Mouse (Mus musculus): ENCODE measurements around the gene Cfap126. TPM values are rescaled to one million over a fixed set of nuclear protein-coding genes. Genes with fewer than 3 reads are reported as not detected.
A peak's percentile ranks its signal among the peaks of the same experiment; 100 is the strongest.
"Not testable (repeated sequence)": the region's sequence is repeated elsewhere in the genome, so short reads cannot be mapped to it uniquely, and the experiment has no call there.

Gene Cfap126
- total RNA-seq, 4 experiments from 2014 or later: 0.60 to 2.0 (median 0.88) TPM

DNA sequence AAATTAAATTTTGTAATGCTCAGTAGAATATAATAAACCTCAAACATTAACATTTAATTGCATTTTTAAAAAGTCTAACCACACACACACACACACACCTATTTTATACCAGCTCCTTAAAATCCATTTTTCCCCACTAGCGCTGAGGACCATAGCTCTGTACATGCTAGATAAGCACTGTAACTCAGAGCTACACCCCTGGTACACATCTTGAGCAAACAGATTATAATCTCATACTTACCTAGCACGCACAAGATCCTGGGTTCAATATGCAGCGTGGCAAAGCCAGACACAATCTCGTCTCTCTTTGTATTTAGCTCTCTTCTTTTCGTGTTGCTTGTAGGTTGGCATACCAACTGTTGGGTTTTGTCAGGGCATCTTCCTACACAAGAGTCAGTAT lies 10.7 kb downstream of the Cfap126 start:
- no peak for DNase-seq (ENCODE audit: low spot score)

DNA sequence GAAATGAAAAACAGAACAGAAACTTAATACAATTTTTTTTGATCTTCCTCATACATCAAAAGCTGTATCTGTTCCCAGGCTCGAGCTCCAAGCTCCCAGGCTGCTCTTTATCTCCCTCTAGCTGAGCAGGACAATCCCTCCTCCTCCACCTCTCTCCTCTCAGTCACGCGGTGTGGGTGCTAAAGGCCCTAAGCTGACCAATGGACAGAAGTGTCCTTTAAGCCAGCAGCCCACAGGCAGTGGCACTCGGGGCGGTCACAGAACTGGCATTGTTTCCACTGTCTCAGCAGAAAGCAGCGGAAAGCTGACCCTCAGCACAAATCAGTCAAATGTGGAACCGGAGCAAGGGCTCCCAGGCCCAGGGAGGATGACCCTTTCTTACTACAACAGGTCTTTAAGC lies 15.5 kb downstream of the Cfap126 start:
- DNase-seq (ENCODE audit: low spot score): peak; percentile 57

DNA sequence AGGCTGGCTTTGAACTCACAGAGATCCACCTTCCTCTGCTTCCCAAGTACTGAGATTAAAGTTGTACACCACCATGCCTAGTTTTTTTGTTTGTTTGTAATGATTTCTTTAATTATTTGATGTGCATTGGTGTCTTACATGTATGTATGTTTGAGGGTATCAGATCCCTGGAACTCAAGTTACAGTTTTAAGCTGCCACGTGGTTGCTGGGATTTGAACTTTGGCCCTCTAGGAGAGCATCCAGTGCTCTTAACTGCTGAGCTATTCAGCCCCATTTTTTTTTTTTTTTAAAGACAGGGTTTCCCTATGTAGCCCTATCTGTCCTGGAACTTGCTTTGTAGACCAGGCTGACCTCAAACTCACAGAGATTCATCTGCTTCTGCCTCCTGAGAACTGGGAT lies 17.3 kb downstream of the Cfap126 start:
- DNase-seq (ENCODE audit: low spot score): no peak

DNA sequence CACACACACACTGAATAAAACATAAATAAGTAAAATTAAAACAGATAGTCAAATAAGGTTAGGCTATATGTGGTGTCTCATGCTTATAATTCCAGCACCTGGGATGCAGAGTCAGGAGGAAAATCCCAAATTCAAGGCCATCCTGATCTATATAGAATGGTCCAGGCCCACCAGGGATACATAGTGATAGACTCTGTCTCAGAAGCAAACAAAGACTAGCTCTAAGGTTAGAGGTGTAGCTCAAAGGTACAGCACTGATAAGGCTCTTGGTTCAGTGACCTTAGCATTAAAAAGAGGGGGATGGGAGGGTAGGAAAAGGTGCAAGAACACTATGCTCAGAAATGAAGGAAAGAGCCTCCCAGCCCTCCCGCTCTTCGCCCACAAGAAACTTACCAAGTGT lies 21.9 kb downstream of the Cfap126 start:
- DNase-seq (ENCODE audit: low spot score): no peak

DNA sequence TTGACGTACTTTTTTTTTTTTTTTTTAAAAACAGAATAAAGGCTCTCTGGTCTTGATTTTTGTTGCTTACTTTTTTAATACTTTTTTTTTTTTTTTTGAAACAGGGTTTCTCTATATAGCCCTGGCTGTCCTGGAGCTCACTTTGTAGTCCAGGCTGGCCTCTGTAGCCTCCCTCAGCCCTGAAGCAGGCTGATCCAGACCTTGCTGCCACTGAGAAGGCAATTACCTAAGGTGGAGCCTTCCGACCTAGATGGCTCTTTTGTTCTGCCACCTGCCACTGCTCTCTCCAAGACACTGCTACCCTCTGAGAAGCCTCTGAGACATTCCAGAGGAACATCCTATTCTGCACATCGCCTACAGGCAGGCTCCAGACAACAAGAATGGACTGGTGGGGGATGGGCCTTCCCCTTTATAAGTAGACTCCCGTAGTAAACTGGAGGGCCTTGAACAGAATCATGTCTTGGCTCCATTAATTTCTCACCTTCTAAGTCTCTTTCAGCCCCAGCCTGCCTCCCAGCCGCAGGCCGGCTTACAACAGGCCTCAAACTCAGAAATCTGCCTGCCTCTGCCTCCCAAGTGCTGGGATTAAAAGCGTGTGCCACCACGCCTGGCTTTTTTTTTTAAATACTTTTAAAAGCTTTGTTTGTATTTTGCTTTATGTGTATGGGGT lies 23.9 kb downstream of the Cfap126 start:
- DNase-seq (ENCODE audit: low spot score): not testable (repeated sequence)

DNA sequence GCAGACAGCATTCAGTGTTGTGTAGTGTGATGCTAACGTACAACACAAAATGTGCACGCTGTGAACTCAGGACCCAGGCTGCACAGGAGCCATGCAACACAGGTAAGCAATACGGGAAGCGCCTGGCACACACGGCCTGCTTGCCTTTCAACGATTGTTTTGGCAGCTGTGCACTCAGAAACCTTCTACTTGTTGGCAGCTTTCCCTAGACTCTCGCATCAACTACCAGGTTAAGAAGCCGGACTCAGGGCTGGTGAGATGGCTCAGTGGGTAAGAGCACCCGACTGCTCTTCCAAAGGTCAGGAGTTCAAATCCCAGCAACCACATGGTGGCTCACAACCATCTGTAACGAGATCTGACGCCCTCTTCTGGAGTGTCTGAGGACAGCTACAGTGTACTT lies 29.3 kb downstream of the Cfap126 start:
- DNase-seq (ENCODE audit: low spot score): peak; percentile 21

DNA sequence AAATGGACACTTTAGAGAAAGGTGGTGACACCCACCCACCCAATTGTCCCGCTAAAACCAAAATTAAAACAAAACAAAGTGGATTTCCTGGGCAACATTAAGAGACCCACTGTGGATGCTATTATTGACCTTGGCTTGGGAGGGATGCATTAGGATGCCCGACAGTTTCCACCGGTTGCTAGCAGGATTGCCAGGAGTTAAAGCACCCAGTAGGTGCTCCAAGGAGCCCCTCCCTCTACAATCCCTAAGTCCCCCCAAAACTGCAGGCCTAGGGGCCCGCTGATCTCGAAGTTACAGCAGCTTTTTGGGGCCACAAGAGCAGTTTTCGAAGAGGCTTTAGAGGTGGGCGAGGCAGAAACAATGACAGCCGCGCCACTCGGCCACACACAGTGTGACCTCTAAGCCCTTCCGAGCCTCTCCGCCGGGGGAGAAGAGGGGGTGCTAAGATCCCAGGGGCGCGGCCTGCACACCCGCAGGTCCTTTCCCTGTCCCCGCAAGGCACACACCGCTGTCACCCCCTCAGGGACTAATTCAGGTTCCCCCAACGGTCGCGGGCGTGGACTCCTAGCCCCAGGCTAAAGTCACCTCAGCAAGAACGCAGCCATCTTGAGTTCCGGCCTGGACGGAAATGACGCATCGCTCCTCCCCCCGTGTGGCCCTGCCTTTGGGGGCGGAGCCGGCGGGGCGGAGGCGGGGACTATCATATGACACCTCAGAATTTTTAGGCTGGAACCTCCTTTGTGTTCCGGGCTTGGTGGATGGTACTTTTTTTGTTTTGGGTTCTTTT lies 36.4 kb downstream of the Cfap126 start, which contains the start of the genes Sdhc and Mpz:
Gene Sdhc (minus strand): TSS at position 630 of the 787 bp plus-strand sequence.
Gene Mpz (plus strand): TSS at position 738 of the 787 bp plus-strand sequence.
- peak; percentile 97 for DNase-seq (ENCODE audit: low spot score)

DNA sequence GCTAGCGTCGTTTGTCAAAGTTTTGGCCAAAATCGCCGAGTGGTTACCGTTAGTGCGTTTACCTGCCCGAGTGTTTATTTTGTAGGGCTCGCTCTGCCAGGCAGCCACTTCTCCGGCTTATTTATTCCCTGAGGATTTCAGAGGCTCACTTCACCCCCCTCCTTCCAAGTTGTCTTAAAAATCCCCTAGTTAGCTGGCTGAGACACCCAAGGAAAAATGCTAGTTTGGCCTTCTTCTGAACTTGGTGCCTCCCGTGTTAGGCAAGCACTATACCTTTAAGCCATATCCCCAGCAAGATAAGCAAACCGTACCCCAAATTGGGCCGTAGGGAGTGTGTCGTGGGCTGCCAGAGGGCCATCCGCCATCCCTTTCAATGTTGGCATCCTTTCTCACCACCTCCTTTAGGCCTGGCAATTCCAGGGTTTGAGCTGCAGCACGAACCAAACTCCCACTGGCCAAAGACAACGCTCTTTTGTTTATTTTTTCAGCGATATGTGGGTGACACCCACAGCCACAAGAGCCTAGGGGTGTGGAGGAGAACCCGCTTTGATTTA lies 37.2 kb downstream of the Cfap126 start:
- peak; percentile 19 for DNase-seq (ENCODE audit: low spot score)

DNA sequence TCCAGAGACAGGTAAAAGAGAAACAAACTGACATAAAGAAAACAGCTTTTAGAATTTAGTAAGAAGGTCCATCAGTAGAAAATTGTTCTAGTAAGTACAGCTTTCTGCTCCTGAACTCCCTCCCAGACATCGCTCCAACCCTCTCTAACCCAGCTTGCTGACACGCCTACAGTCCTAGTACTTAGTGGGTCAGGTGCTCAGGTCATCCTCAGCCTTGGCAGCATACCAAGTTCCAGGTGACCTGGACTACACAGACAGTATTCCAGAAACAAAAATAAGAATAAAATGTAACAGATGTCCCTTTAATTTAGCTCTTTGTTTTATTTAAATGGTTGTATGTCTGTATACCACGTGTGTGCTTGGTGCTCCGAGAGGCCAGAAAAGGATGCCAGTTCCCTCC lies 38.2 kb downstream of the Cfap126 start:
- no peak for DNase-seq (ENCODE audit: low spot score)

DNA sequence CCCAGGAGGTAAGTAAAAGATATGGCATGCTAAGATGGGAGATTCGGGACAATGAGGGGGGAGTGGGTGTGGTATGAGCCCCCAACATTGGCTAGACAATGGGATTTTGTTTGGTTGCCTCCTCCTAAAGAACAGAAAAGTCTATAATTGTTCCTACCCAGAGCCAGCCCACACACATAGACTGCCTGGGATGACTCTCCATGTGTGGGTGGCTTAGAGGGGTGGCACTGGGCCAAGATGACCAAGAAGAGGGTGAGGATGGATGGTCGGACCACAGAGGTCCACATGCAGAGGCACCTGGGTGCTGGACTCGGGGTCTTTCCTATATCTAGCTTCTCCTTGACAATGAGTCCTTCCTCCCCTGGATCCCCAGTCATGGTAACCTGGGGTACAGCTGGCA lies 42.9 kb downstream of the Cfap126 start:
- DNase-seq (ENCODE audit: low spot score): no peak

DNA sequence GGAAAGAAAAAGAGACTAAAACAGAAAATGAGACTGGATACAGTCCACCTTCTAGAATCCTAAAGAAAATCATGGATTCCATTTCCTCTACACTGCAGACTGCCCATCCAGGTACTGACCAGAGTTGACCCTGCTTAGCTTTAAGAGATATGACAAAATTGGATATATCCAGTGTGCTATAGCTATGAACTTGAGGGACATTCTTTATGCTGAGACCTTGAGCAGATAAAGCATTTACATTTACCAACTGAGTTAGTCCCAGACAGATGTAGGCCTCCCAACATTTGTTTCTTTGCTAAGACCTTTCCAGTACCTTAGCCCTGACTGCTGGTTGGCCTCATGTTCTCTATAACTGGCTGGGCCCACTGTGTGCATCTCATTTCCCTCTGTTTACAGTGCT lies 44.2 kb downstream of the Cfap126 start:
- no peak for DNase-seq (ENCODE audit: low spot score)

DNA sequence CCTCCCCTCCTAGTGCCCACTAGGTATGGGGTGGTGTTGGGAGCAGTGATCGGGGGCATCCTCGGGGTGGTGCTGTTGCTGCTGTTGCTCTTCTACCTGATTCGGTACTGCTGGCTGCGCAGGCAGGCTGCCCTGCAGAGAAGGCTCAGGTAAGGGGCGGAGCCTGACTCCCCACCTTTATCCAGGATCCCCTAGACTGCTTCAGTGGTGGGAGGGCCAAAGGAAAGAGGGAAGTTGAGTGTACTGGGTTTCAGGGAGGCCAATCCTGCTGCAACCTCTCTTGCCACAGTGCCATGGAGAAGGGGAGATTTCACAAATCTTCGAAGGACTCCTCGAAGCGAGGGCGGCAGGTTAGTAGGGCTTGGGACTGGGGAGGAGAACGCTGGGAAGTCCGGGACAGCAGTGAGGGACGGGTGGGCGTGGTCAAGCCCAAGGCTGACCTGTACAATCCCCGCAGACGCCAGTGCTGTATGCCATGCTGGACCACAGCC lies 45.8 kb downstream of the Cfap126 start:
- DNase-seq (ENCODE audit: low spot score): no peak

DNA sequence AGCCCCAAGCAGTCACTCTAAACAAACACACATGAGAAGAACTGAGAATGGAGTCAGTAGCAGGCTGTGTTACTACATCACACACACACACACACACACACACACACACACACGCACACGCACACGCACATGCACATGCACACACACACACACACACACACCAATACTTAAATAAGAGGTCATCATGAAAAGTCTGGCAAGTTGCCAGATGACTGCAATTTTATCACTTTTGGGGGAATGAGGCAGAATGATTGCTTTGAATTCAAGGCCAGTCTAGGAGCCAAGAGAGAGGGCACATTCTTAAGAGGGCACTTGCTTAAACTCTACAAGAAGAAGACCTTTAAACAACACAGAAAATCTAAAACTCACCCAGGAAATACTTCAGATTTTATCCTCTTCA lies 48.8 kb downstream of the Cfap126 start:
- DNase-seq (ENCODE audit: low spot score): no peak

DNA sequence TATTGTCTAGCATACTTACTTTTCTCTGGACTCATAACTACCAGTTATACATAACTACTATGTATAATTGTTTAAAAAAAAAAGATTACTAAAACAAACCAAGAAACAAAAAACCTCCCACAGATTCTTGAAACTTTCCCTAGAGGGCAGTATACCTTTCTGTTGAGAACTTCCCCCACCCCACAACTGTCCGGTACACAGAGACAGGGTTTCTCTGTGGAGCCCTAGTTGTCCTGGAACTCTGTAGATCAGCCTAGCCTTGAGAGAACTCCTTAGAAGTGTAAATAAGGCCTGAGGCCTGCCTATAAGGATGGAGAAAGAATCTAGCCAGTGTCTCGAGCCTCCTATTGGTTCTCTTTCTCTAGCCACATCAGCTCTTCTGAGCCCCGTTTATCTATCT lies 50.5 kb downstream of the Cfap126 start:
- DNase-seq (ENCODE audit: low spot score): peak; percentile 44

DNA sequence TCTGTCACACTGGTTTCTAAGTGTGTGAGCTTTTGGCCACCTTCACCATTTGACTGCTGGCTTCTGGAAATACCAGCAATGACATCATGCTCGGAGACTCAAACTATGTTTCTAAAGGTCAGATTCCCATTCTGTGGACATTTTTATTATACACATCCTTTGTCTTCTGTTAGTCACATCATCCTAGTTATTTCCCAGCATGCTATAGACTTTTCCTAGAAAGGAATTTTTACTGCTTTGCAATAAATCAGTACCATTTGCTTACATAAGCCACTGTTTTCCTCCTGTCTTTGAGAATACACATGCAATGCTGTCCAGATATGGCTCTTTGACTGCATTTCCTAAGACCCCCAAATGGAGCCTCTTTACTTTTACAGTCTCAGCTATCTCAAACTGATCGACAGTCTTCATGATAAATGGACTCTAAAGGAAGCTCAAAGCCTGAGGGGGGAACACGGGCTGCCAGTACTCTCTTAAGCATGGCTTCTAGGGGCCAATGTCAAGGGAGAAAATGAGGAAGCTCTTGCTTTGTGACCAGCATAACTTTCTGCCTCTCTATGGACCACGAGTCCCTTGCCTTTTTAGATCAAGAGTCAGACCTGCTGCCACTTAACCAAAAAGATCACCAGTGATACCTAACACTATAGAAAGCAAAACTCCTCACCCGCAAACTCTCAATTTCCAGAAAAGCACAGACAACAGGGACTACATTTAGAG lies 52.1 kb downstream of the Cfap126 start:
- no peak for DNase-seq (ENCODE audit: low spot score)

DNA sequence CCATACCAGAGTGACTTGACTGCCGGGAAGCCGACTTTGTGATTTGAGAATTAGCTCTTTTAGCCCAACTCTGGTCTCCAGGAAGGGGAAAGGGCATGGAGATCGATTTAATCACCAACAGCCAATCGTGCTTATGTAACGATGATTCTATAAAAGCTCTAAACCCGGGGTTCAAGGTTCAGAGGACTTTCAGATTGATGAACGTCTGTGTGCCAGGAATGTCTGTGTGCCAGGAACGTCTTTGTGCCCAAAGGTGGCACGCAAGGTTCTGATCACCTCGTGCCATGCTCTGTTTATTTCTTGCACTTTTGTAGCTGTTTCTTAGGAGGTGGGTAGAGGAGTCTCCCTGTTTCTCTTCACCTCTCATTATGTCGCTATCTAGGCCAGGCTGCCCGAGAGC lies 55.2 kb downstream of the Cfap126 start:
- no peak for DNase-seq (ENCODE audit: low spot score)

DNA sequence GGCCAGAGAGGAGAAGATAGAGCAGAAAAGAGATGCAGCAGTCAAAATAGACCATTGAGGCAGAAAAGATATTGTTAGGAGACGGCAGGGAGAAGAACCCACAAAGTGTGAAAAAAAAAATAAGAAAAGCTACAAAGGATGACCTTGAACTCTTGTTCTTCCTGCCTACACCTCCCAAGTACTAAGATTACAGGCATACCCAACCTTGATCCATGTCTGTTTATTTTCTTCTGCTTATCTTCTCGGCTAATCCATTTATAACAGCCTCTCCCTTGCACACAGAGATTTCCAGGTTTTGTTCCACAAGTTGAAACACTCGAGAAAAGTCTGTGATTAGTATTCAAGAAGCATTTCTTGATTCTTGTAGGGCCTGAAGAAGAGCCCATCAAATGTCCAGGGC lies 56.2 kb downstream of the Cfap126 start:
- DNase-seq (ENCODE audit: low spot score): no peak

DNA sequence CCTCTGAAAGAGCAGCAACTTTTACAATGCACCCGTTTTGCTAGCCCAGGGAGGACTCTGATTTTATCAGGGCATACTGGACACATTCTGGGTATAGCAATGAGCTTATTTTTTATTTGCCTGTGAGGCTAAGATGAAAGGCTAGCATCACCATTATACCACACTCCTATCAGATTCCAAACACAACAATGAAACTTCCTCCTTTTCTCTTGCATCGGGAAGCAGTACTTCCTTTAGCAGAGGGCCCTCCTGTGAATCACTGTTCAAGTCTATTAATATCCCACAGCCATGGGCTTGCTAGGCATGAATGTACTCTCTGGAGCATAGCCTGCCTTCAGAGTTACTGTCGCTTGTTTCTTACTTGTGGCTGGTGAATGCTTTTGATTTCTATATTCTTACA lies 57.4 kb downstream of the Cfap126 start:
- DNase-seq (ENCODE audit: low spot score): peak; percentile 80

DNA sequence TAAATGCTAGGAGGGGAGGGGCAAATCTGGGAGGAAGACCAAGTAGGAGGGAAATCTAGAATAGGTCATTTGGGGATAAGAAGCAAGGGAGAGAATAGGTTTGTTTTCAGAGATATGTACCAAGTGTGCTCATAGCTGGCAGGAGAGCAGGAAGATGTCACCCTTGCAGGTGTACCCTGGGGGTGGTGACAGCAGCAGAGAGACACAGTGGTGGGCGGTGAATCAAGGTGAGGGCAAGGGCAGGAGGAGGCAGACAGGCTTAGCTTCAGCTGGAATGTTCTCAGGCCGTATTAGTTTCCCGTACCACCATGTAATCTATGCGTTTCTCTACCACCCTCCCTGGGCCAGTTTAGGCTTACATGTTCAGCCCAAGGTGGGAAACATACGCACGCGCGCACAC lies 59.1 kb downstream of the Cfap126 start:
- no peak for DNase-seq (ENCODE audit: low spot score)

Measured in heart, adult 8-10 months (tissue).